Mouse (Mus musculus): ENCODE results near the gene Stil. TPM values are rescaled to one million over a fixed set of nuclear protein-coding genes. Genes with fewer than 3 reads are reported as not detected.

Stil gene
- polyA plus RNA-seq, 1 experiment = 0.72 TPM

DNA sequence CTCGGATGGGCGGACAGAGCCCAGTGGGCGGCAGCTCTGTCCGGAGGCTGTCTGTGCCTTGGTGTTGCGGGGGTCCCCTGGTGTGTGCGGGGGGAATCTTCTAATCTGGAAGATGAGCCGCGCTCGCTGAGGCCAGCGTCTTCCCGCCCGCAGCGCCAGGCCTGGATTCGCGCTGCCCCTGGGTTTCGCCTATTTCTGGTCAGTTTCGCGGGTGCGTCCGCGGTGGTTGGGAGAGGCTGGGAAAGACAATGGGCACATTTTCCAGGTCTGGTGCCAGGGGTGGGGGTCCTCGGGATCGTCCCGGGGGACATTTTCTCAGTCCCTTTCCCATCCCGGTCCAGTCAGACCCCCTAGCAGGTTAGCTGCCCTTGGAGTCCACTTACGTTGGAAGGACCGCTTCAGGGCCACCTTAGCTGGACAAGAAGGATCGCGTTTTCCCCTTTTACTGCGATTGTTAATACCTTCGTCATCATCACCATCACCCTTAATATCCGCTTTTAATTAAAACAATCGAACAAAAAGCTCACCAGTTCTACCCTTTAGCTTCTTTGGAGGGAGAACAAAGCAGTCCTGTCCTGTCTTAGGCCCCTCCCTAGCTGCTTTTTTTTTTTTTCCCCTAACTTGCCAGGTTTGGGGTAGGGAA, 57.8 kb downstream of the Stil start:
- peak overlapping the region; percentile 94 for H3K4me3 ChIP-seq (replicated peaks)

GRCm38 (mm10) chr4:115058317-115058761, 58.4 kb downstream of the Stil start:
- Histone ChIP-seq H3K4me3 (replicated peaks) (peak overlapping the region; percentile 94), H3K4me1 (peaks cover 59% of the 10 kb centered on the region)

More for the DNA sequence above, 57.8 kb downstream of the Stil start:
- TF ChIP-seq GATA1 (IDR thresholded peaks at IDR 0.05; ENCODE audit: borderline replicate concordance, low read length) = no peak
- no peak for TF ChIP-seq FLI1 (IDR thresholded peaks at IDR 0.05; ENCODE audit: low read length)
- peaks cover 27% of the 10 kb centered on the region for H3K36me3 ChIP-seq (replicated peaks; ENCODE audit: low read length)
- H3K9me3 ChIP-seq = no peaks in the 10 kb centered on the region
- peaks cover 59% of the 10 kb centered on the region for H3K4me1 ChIP-seq
- no peaks in the 10 kb centered on the region for H3K27me3 ChIP-seq (replicated peaks)

DNA sequence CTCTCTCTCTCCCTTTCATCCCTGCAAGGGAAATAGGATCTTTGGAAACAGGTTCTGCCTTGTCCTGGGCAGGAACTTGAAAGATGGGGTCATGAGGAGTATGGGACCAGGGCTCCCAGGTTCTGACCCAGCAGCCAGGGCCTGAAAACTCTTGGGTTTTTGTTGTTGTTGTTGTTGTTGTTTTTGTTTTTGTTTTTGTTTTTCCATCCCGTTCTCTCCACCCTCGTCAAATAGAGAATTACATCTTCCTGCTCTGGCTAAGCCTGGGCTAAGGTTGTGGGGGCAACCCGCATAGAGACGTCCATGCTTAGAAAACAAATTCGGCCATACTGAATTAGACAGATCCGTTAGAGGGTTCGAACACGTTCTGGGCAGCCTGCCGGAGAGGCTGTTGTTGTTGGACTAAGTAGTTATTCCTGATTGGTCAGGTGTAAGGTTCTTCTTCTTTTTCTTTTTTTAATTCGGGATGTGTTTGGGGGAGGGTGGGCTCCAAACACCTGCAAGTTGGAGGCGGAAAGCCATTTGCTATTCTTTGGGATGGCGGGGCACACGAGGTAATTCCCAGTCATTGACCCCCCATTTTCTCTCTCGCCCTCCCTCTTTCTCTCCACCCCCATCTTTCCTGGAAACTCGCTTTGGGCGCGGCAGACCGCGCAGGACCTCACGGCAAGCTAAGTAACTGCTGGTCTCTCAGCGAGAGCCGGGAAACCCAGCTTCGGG, 59.1 kb downstream of the Stil start:
- Histone ChIP-seq H3K36me3 (replicated peaks; ENCODE audit: low read length) (peaks cover 40% of the 10 kb centered on the region), H3K9me3 (no peaks in the 10 kb centered on the region), H3K4me1 (peaks cover 62% of the 10 kb centered on the region), H3K27me3 (replicated peaks) (no peaks in the 10 kb centered on the region), H3K4me3 (replicated peaks) (peak overlapping the region; percentile 94)
- TF ChIP-seq GATA1 (IDR thresholded peaks at IDR 0.05; ENCODE audit: borderline replicate concordance, low read length) = no peak
- TF ChIP-seq FLI1 (IDR thresholded peaks at IDR 0.05; ENCODE audit: low read length) = no peak

More at GRCm38 (mm10) chr4:115058317-115058761, 58.4 kb downstream of the Stil start:
- Histone ChIP-seq H3K9me3 (no peaks in the 10 kb centered on the region), H3K27me3 (replicated peaks) (no peaks in the 10 kb centered on the region), H3K36me3 (replicated peaks; ENCODE audit: low read length) (peaks cover 33% of the 10 kb centered on the region)
- TF ChIP-seq FLI1 (IDR thresholded peaks at IDR 0.05; ENCODE audit: low read length) (no peak), GATA1 (IDR thresholded peaks at IDR 0.05; ENCODE audit: borderline replicate concordance, low read length) (no peak)

GRCm38 (mm10) chr4:115059871-115060270, 59.9 kb downstream of the Stil start:
- TF ChIP-seq GATA1 (IDR thresholded peaks at IDR 0.05; ENCODE audit: borderline replicate concordance, low read length) = no peak
- no peak for TF ChIP-seq FLI1 (IDR thresholded peaks at IDR 0.05; ENCODE audit: low read length)
- H3K9me3 ChIP-seq = no peaks in the 10 kb centered on the region
- H3K27me3 ChIP-seq (replicated peaks) = no peaks in the 10 kb centered on the region
- peaks cover 48% of the 10 kb centered on the region for H3K36me3 ChIP-seq (replicated peaks; ENCODE audit: low read length)
- peaks cover 62% of the 10 kb centered on the region for H3K4me1 ChIP-seq
- peak overlapping the region; percentile 94 for H3K4me3 ChIP-seq (replicated peaks)

GRCm38 (mm10) chr4:115060753-115061152, 60.8 kb downstream of the Stil start:
- Histone ChIP-seq H3K36me3 (replicated peaks; ENCODE audit: low read length) (peaks cover 57% of the 10 kb centered on the region), H3K4me3 (replicated peaks) (peak overlapping the region; percentile 94), H3K27me3 (replicated peaks) (no peaks in the 10 kb centered on the region), H3K9me3 (no peaks in the 10 kb centered on the region), H3K4me1 (peaks cover 62% of the 10 kb centered on the region)
- TF ChIP-seq FLI1 (IDR thresholded peaks at IDR 0.05; ENCODE audit: low read length) (no peak), GATA1 (IDR thresholded peaks at IDR 0.05; ENCODE audit: borderline replicate concordance, low read length) (no peak)

DNA sequence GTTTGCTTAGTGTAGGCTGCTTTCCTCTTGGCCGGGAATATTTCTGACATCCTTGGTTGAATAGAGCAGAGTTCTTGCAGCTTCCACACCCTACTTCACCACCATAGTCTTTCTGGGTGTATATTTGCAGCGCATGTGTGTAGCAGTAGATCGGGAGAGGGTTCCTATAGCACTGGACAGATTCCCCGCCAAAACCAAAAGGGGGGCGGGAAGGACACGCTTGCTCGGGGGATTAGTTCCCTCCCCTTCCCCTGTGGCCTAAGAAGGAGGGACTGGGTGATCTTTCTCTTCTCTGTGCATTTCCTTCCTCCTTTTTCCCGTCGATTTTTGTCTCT, 62.5 kb downstream of the Stil start:
- Histone ChIP-seq H3K27me3 (replicated peaks) (no peaks in the 10 kb centered on the region), H3K4me1 (peaks cover 73% of the 10 kb centered on the region), H3K36me3 (replicated peaks; ENCODE audit: low read length) (peaks cover 75% of the 10 kb centered on the region), H3K9me3 (no peaks in the 10 kb centered on the region), H3K4me3 (replicated peaks) (peak overlapping the region; percentile 94)
- no peak for TF ChIP-seq FLI1 (IDR thresholded peaks at IDR 0.05; ENCODE audit: low read length)
- no peak for TF ChIP-seq GATA1 (IDR thresholded peaks at IDR 0.05; ENCODE audit: borderline replicate concordance, low read length)

GRCm38 (mm10) chr4:115062875-115063517, 63.0 kb downstream of the Stil start:
- Histone ChIP-seq H3K9me3 (no peaks in the 10 kb centered on the region), H3K27me3 (replicated peaks) (no peaks in the 10 kb centered on the region), H3K4me3 (replicated peaks) (peak overlapping the region; percentile 94), H3K4me1 (peaks cover 78% of the 10 kb centered on the region), H3K36me3 (replicated peaks; ENCODE audit: low read length) (peaks cover 79% of the 10 kb centered on the region)
- no peak for TF ChIP-seq FLI1 (IDR thresholded peaks at IDR 0.05; ENCODE audit: low read length)
- no peak for TF ChIP-seq GATA1 (IDR thresholded peaks at IDR 0.05; ENCODE audit: borderline replicate concordance, low read length)

DNA sequence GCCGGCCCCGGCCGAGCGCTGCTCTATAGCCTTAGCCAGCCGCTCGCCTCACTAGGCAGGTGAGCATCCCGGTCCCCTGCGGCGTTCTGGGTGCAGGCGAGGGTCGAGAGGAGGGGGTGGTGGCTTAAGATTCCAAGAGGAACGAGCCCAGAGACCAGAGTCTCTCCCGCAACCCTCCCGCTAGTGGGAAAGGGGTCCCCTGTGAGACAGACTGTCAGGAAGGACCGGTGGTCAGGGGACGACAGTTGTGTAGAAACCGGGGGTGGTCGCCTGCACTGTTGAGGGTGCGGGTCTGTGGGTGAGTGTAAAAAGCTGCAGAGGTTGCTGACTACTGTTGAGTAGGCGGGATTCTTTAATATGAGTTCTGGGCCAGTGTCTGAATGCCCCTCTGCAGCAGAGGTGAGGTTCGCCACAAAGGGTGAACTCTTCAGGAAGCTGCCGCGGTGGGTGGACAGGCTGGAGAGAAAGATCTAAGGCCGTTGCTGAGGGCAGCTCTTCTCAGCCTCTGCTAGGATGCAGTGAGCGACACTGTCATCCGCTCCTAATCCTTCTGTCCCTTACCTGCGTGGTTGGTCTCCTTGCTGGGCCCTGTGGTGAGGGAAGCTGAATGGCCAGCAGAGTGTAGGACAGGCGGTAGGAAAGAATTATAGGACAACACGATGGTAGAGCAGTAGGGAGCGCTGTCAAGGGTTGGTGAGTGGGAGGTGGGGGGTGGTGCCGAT, 63.7 kb downstream of the Stil start:
- no peak for TF ChIP-seq FLI1 (IDR thresholded peaks at IDR 0.05; ENCODE audit: low read length)
- H3K9me3 ChIP-seq = no peaks in the 10 kb centered on the region
- H3K4me3 ChIP-seq (replicated peaks) = peak overlapping the region; percentile 94
- peaks cover 86% of the 10 kb centered on the region for H3K36me3 ChIP-seq (replicated peaks; ENCODE audit: low read length)
- H3K4me1 ChIP-seq = peaks cover 85% of the 10 kb centered on the region
- H3K27me3 ChIP-seq (replicated peaks) = no peaks in the 10 kb centered on the region

- H3K9me3 ChIP-seq = no peaks in the 10 kb centered on the region
- H3K36me3 ChIP-seq (replicated peaks; ENCODE audit: low read length) = peaks cover 71% of the 10 kb centered on the region
- no peak for TF ChIP-seq FLI1 (IDR thresholded peaks at IDR 0.05; ENCODE audit: low read length)
- TF ChIP-seq GATA1 (IDR thresholded peaks at IDR 0.05; ENCODE audit: borderline replicate concordance, low read length) = no peak
- no peak overlapping the region for H3K4me3 ChIP-seq (replicated peaks)
- H3K4me1 ChIP-seq = peaks cover 100% of the 10 kb centered on the region
- H3K27me3 ChIP-seq (replicated peaks) = no peaks in the 10 kb centered on the region
These were observed 71.7 kb downstream of the Stil start for GRCm38 (mm10) chr4:115071668-115072067.

Data from megakaryocyte, embryonic 14.5 days (primary cell).